Mouse (Mus musculus): ENCODE data around the gene Cenpp.

DNA sequence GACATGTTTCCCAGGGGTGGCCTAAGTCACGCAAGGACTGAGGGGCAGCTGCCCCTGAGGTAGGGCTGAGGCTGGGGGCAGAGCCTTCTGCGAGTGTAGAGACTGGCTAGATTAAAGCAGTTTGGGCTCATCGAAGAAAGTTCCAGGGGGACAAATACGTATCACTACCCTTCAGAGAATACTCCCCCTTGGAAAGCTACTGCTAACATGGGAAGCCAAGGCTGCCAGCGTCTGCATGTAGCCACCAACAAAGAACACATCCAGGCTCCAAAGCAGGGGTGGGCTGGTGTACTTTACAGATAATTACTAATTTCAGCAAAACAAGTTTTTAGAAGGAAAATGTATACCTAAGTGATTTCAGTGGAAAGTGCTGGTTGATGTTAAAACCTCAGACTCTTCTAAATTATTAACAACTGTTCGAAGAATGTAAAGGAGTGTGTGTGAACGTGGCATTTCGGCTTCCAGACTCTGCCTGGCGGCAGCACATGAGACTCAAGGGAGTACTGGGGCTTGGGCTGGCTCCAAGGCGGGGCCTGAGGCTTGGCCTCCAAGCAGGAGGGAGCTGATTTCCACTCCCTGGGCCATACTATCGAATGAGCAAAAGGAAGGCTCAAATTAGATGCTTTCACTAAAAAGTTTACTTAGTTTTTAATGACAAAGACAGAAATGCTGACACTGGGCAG is 186.1 kb downstream of the Cenpp start:
- TF ChIP-seq CTCF (IDR thresholded peaks at IDR 0.05; ENCODE audit: low read depth): no peak
- no peak for TF ChIP-seq EP300 (IDR thresholded peaks at IDR 0.05; ENCODE audit: low read depth)
